Comparison of ENCODE assay signal across 18 mouse cellular contexts in the genomic region with DNA sequence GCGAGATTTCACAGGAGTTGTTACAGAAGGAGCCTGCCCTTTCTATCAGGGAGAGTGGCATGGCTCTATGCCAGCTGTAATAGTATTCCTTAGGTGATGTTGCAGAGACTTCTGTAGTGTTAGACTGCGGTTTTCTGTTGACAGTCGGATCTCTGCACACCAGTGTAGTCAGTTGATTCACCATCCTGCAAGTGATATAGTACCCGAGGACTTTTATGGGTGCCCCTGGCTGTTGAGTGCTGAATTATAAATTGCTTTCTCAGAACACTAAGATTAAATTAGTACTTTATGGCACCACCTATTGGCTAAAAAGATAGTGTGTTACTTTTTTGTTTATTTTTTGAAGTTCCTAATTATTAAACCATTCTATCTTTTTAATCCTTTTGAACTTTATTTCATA.
A peak's percentile ranks its signal among the peaks of the same experiment; 100 is the strongest.
DNase-seq lines count a peak whose midpoint lies in the region; ATAC-seq and TF ChIP-seq lines count a peak whose summit lies in the region.
"Had no signal": no experiment of that assay in that cellular context is flagged by ENCODE, and none has a peak within 500 bp of the region (broad histone marks: within the 10 kb centered on the region; RNA-seq: fewer than 3 reads in every experiment).

No protein-coding gene starts in this region.

- no peaks in the 10 kb centered on the region for H3K27me3 ChIP-seq in forebrain, postnatal 0 days (ENCODE audit: insufficient read depth, low read length)
- no peaks in the 10 kb centered on the region for H3K27me3 ChIP-seq in forebrain, embryonic 13.5 days
- H3K27me3 ChIP-seq in intestine, postnatal 0 days (replicated peaks; ENCODE audit: control insufficient read depth, insufficient read depth, low read length): no peaks in the 10 kb centered on the region
- no peaks in the 10 kb centered on the region for H3K27me3 ChIP-seq in intestine, embryonic 16.5 days (replicated peaks; ENCODE audit: control insufficient read depth, insufficient read depth, low read length)
- H3K27me3 ChIP-seq in lung, postnatal 0 days (replicated peaks; ENCODE audit: insufficient read depth, low read length): no peaks in the 10 kb centered on the region
- H3K27me3 ChIP-seq in midbrain, embryonic 11.5 days (ENCODE audit: control insufficient read depth, insufficient read depth, low read length): no peaks in the 10 kb centered on the region
- H3K27me3 ChIP-seq: embryonic facial prominence, embryonic 13.5 days; heart, embryonic 15.5 days; liver, embryonic 13.5 days; megakaryocyte, embryonic 14.5 days had no signal

- no peak overlapping the region for H3K4me3 ChIP-seq in forebrain, postnatal 0 days (ENCODE audit: low read depth, low read length)
- no peak overlapping the region for H3K4me3 ChIP-seq in forebrain, embryonic 13.5 days
- H3K4me3 ChIP-seq in intestine, postnatal 0 days (ENCODE audit: low read depth, low read length): no peak overlapping the region
- no peak overlapping the region for H3K4me3 ChIP-seq in intestine, embryonic 16.5 days (ENCODE audit: low read length)
- no peak overlapping the region for H3K4me3 ChIP-seq in lung, postnatal 0 days (ENCODE audit: low read depth, low read length)
- H3K4me3 ChIP-seq in midbrain, embryonic 11.5 days (ENCODE audit: low read depth, low read length): no peak overlapping the region
- H3K4me3 ChIP-seq: embryonic facial prominence, embryonic 13.5 days; heart, embryonic 15.5 days; liver, embryonic 13.5 days; megakaryocyte, embryonic 14.5 days had no signal

- no peaks in the 10 kb centered on the region for H3K4me1 ChIP-seq in forebrain, postnatal 0 days (ENCODE audit: insufficient read depth)
- H3K4me1 ChIP-seq in forebrain, embryonic 13.5 days: peaks cover 6% of the 10 kb centered on the region; the same call in 1 of the 2 replicates
- no peaks in the 10 kb centered on the region for H3K4me1 ChIP-seq in intestine, postnatal 0 days (replicated peaks; ENCODE audit: control insufficient read depth, insufficient read depth, low read length)
- no peaks in the 10 kb centered on the region for H3K4me1 ChIP-seq in intestine, embryonic 16.5 days (ENCODE audit: control insufficient read depth, insufficient read depth, low read length)
- no peaks in the 10 kb centered on the region for H3K4me1 ChIP-seq in lung, postnatal 0 days (ENCODE audit: insufficient read depth, low read depth, low read length)
- peaks cover 2% of the 10 kb centered on the region; the same call in 1 of the 2 replicates for H3K4me1 ChIP-seq in midbrain, embryonic 11.5 days (ENCODE audit: control insufficient read depth, insufficient read depth, low read length)
- H3K4me1 ChIP-seq: embryonic facial prominence, embryonic 13.5 days; liver, embryonic 13.5 days; megakaryocyte, embryonic 14.5 days had no signal

- ATAC-seq in forebrain, postnatal 0 days: no peak
- no peak for ATAC-seq in forebrain, embryonic 13.5 days
- no peak for ATAC-seq in intestine, postnatal 0 days
- ATAC-seq in intestine, embryonic 16.5 days: no peak
- ATAC-seq in lung, postnatal 0 days: no peak
- ATAC-seq in midbrain, embryonic 11.5 days (ENCODE audit: low FRiP score): no peak

- TF ChIP-seq CTCF in forebrain, postnatal 0 days (IDR thresholded peaks at IDR 0.05; ENCODE audit: low read depth): peak; percentile 38
- TF ChIP-seq CTCF in intestine, postnatal 0 days (IDR thresholded peaks at IDR 0.05; ENCODE audit: low read depth): 0 out of 2 replicates have a peak, but pooled peaks have one; percentile 4
- TF ChIP-seq CTCF in lung, postnatal 0 days (IDR thresholded peaks at IDR 0.05): peak; percentile 17; the same call in 1 of the 2 replicates

- H3K9me3 ChIP-seq in forebrain, postnatal 0 days (ENCODE audit: low read length): no peaks in the 10 kb centered on the region
- no peaks in the 10 kb centered on the region for H3K9me3 ChIP-seq in forebrain, embryonic 13.5 days (replicated peaks)
- no peaks in the 10 kb centered on the region for H3K9me3 ChIP-seq in intestine, postnatal 0 days (ENCODE audit: control insufficient read depth)
- no peaks in the 10 kb centered on the region for H3K9me3 ChIP-seq in intestine, embryonic 16.5 days (ENCODE audit: control insufficient read depth, low read length)
- H3K9me3 ChIP-seq in lung, postnatal 0 days (ENCODE audit: low read length): no peaks in the 10 kb centered on the region
- H3K9me3 ChIP-seq in midbrain, embryonic 11.5 days (ENCODE audit: control insufficient read depth, low read length): no peaks in the 10 kb centered on the region
- H3K9me3 ChIP-seq: embryonic facial prominence, embryonic 13.5 days; heart, embryonic 15.5 days; liver, embryonic 13.5 days; megakaryocyte, embryonic 14.5 days had no signal

- WGBS in forebrain, postnatal 0 days: 70% methylated on average over 4 of the region's 4 CpGs
- WGBS in forebrain, embryonic 13.5 days: 80% methylated on average over 4 of the region's 4 CpGs
- WGBS in intestine, postnatal 0 days: 73% methylated on average over 4 of the region's 4 CpGs
- WGBS in intestine, embryonic 16.5 days: 74% methylated on average over 4 of the region's 4 CpGs
- WGBS in lung, postnatal 0 days: 67% methylated on average over 4 of the region's 4 CpGs
- 85% methylated on average over 4 of the region's 4 CpGs for WGBS in midbrain, embryonic 11.5 days

- H3K9ac ChIP-seq in forebrain, postnatal 0 days: no peak overlapping the region
- H3K9ac ChIP-seq in forebrain, embryonic 13.5 days: no peak overlapping the region
- no peak overlapping the region for H3K9ac ChIP-seq in intestine, postnatal 0 days (ENCODE audit: low read depth, low read length)
- H3K9ac ChIP-seq in intestine, embryonic 16.5 days (ENCODE audit: low read depth, low read length): no peak overlapping the region
- no peak overlapping the region for H3K9ac ChIP-seq in lung, postnatal 0 days (replicated peaks; ENCODE audit: low read depth)
- H3K9ac ChIP-seq in midbrain, embryonic 11.5 days (ENCODE audit: low read length): no peak overlapping the region
- H3K9ac ChIP-seq: embryonic facial prominence, embryonic 13.5 days; heart, embryonic 15.5 days; hindbrain, embryonic 14.5 days; liver, embryonic 13.5 days had no signal

- no peak for TF ChIP-seq EP300 in lung, postnatal 0 days (IDR thresholded peaks at IDR 0.05)

- H3K4me2 ChIP-seq in forebrain, postnatal 0 days (ENCODE audit: low read depth): no peak overlapping the region
- H3K4me2 ChIP-seq in forebrain, embryonic 13.5 days: no peak overlapping the region
- no peak overlapping the region for H3K4me2 ChIP-seq in intestine, postnatal 0 days (replicated peaks; ENCODE audit: low read depth)
- no peak overlapping the region for H3K4me2 ChIP-seq in intestine, embryonic 16.5 days (ENCODE audit: low read depth, low read length)
- H3K4me2 ChIP-seq in lung, postnatal 0 days (replicated peaks; ENCODE audit: low read depth, low read length): no peak overlapping the region
- no peak overlapping the region for H3K4me2 ChIP-seq in midbrain, embryonic 11.5 days
- H3K4me2 ChIP-seq: embryonic facial prominence, embryonic 13.5 days; heart, embryonic 15.5 days; hindbrain, embryonic 14.5 days; liver, embryonic 13.5 days had no signal

- no peak for DNase-seq in forebrain, postnatal 0 days
- no peak for DNase-seq in lung, postnatal 0 days (ENCODE audit: low spot score)
- no peak for DNase-seq in lung, postnatal 10 days
- DNase-seq in skeletal muscle tissue, adult 2 months (ENCODE audit: low read depth, low spot score): peak; percentile 58
- DNase-seq in midbrain, embryonic 11.5 days (ENCODE audit: low spot score, missing footprints): no peak
- DNase-seq: cerebellum, adult 11-12 months; kidney, adult 8-10 months; left cerebral cortex, postnatal 4 days; liver, embryonic 13.5 days; right cerebral cortex, adult 18-20 months; thymus, adult 18-20 months had no signal

- 0 out of 2 replicates have a peak, but pooled peaks cover 3% of the 10 kb centered on the region for H3K36me3 ChIP-seq in forebrain, postnatal 0 days (ENCODE audit: insufficient read depth)
- 0 out of 2 replicates have a peak, but pooled peaks cover 3% of the 10 kb centered on the region for H3K36me3 ChIP-seq in forebrain, embryonic 13.5 days (ENCODE audit: poor library complexity, severe bottlenecking)
- H3K36me3 ChIP-seq in intestine, postnatal 0 days (ENCODE audit: control insufficient read depth, insufficient read depth): no peaks in the 10 kb centered on the region
- H3K36me3 ChIP-seq in intestine, embryonic 16.5 days (ENCODE audit: control insufficient read depth, insufficient read depth, low read length): no peaks in the 10 kb centered on the region
- H3K36me3 ChIP-seq in lung, postnatal 0 days (ENCODE audit: insufficient read depth, low read length): no peaks in the 10 kb centered on the region
- no peaks in the 10 kb centered on the region for H3K36me3 ChIP-seq in midbrain, embryonic 11.5 days (ENCODE audit: control insufficient read depth, insufficient read depth, low read length)
- H3K36me3 ChIP-seq: heart, embryonic 15.5 days; liver, embryonic 13.5 days had no signal

- H3K27ac ChIP-seq in forebrain, postnatal 0 days (ENCODE audit: low read depth, low read length): no peak overlapping the region
- H3K27ac ChIP-seq in forebrain, embryonic 13.5 days: no peak overlapping the region
- H3K27ac ChIP-seq in intestine, postnatal 0 days (ENCODE audit: low read depth, low read length): no peak overlapping the region
- H3K27ac ChIP-seq in intestine, embryonic 16.5 days (ENCODE audit: low read length): no peak overlapping the region
- H3K27ac ChIP-seq in lung, postnatal 0 days (ENCODE audit: low read length): no peak overlapping the region
- no peak overlapping the region for H3K27ac ChIP-seq in midbrain, embryonic 11.5 days (ENCODE audit: low read depth, low read length)
- H3K27ac ChIP-seq: embryonic facial prominence, embryonic 13.5 days; heart, embryonic 15.5 days; hindbrain, embryonic 14.5 days; liver, embryonic 13.5 days had no signal
